Mouse (Mus musculus) stomach, postnatal 0 days (tissue): ENCODE measurements around the gene Slf2.

Experiments used
- CTCF ChIP-seq: IDR thresholded peaks from 2 replicates; pipeline ENCODE4 v1.5.1; 2016; ENCODE audit warnings: antibody characterized with exemption, low read depth, mild to moderate bottlenecking, moderate library complexity
- EP300 ChIP-seq: optimal IDR thresholded peaks from 2 replicates; pipeline ENCODE3; 2016; ENCODE audit warnings: antibody characterized with exemption

DNA sequence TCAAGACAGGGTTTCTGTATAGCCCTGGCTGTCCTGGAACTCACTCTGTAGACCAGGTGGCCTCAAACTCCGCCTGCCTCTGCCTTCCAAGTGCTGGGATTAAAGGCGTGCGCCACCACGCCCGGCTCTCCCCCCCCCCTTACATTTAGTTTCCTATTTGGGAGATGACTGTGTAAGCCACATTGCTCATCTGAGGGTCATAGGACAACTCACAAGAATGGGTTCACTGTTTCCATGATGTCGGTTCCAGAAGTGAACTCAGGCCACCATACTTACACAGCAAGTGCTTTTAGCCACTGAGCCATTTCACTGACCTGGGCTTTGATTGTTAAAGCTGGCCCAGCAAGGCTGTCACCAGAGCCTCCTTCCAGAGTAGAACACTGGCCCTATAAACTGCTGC lies 46.2 kb downstream of the Slf2 start:
- no peak for TF ChIP-seq CTCF
- TF ChIP-seq EP300, result no peak
